Mouse (Mus musculus): Measurements from ENCODE around the gene BC049762.

Gene BC049762

DNA sequence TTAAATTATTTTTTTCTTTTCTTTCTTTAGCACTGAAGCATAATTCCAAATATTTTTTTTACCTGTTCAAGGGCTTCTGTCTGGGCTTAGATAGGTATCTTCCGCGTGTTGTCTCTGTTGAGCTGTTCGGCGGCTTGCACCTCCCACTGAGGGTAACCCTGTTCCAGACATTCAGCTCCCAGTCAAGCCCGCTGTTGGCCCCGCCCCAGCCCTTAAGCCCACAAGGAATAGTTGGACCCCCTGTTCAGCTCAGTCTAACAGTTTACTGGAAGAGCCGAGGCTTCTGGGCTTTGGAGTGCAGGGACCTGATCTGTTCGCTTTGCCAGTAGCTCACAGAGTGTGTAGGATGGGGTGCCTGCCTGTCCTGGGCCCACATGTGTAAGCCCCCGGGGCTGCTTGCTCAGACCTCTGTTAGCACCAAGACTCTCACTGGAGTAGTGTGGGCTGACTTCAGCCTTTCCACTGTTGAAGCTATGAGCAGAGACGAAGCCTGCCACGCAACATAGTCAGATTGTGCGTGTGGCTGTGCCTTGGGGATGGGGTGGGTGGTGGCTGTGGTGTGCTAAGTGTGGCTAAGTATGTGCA lies 43.4 kb downstream of the BC049762 start:
- in situ Hi-C loops (cut with MboI, MseI): no loop called here

DNA sequence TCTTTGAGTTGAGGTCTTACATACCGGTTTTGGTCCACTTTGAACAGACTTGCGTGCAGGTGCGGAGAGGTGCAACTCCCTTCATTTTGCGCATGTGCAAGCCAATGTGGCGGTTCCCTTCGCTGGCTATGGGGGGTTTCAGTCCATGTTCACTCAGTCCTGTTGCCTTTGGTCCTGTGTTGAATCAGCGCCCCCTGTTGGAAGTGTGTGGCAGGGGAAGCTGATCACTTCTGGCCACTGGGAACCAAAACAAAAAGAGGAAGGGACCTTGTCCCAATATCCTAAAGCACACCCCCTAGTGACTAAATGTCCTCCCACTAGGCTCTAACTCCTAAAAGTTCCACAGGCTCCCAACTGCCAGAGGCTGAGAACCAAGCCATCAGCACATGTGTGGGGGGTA lies 48.8 kb downstream of the BC049762 start:
- in situ Hi-C loops (cut with MboI, MseI): no loop called here

DNA sequence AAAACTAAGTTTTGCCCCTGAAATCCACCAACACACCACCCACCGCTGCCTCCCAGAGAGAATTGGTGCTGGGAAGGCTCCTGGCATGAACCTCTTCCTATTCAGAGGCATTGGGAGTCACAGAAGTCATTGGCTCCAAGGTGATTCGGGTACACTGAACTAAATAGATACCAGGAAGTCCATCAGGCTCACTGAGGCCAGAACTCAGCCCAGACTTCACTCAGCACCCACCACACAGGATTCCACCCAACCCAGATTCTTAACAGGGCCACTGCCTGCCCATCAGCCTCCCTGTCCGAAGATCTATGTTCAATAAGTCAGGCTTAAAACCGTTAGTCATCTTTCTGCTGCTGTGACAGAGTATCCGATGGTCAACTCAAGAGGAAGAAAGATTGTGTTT lies 51.4 kb downstream of the BC049762 start:
- in situ Hi-C loops (cut with MboI, MseI): no loop called here

DNA sequence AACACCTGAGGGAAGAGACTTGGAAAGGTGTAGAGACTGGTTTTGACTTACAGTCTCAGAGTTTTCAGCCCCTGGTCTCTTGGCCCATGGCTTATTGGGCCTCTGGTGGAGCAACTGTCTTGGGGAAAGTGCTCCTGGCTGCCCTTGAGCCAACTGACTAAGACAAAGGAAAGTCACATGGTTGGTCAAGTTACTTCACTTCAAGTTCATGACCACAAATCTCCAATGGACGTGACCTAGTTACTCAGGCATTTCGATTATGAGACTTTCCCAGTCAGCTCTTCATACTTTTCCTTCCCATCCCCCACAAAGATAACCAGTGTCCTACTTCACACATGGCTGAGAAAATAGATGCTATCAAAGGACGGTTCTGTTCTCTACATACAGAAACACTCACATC lies 55.1 kb downstream of the BC049762 start:
- in situ Hi-C loops (cut with MboI, MseI): no loop called here
